ENCODE assay signal across 14 mouse cellular contexts in the genomic region with DNA sequence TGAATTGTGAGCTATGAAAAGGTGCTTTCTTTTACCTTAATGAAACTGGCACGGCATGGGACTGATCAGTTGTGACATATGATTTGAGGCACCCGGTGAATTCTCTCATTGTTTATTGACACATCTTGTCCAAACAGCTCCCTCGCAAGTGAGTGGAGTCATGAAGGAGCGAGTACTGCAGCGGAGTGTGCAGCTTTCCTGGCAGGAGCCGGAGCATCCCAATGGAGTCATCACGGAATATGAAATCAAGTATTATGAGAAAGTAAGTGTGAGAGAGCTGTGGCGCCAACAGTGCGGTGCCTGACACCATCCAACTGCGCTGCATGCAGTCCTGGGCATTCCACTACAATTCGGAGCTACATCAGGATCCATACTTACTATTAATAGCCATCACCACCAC.
DNase-seq lines count a peak whose midpoint lies in the region; ATAC-seq lines count a peak whose summit lies in the region.
"Had no signal": no experiment of that assay in that cellular context is flagged by ENCODE, and none has a peak within 500 bp of the region (broad histone marks: within the 10 kb centered on the region; RNA-seq: fewer than 3 reads in every experiment).

No protein-coding gene starts in this region.

- H3K4me3 ChIP-seq in forebrain, embryonic 16.5 days (replicated peaks; ENCODE audit: low read length), result peak overlapping the region; percentile 26
- no peak overlapping the region for H3K4me3 ChIP-seq in midbrain, embryonic 16.5 days (ENCODE audit: low read depth, low read length)

- H3K9ac ChIP-seq in forebrain, embryonic 16.5 days (replicated peaks; ENCODE audit: low read depth, low read length), result no peak overlapping the region
- H3K9ac ChIP-seq in midbrain, embryonic 16.5 days (ENCODE audit: low read depth, low read length), result no peak overlapping the region

- no peak overlapping the region for H3K27ac ChIP-seq in forebrain, embryonic 16.5 days (ENCODE audit: low read length)
- no peak overlapping the region for H3K27ac ChIP-seq in midbrain, embryonic 16.5 days (ENCODE audit: low read length)

- peaks cover 9% of the 10 kb centered on the region for H3K4me1 ChIP-seq in forebrain, embryonic 16.5 days (replicated peaks; ENCODE audit: control insufficient read depth, insufficient read depth, low read length)
- peaks cover 7% of the 10 kb centered on the region for H3K4me1 ChIP-seq in midbrain, embryonic 16.5 days (ENCODE audit: control insufficient read depth, insufficient read depth, low read length)

- H3K9me3 ChIP-seq in forebrain, embryonic 16.5 days (ENCODE audit: control insufficient read depth, low read length), result no peaks in the 10 kb centered on the region
- H3K9me3 ChIP-seq in midbrain, embryonic 16.5 days (replicated peaks; ENCODE audit: control insufficient read depth, low read length, poor library complexity, severe bottlenecking), result no peaks in the 10 kb centered on the region

- WGBS in forebrain, embryonic 16.5 days, result 7% methylated on average over 11 of the region's 11 CpGs
- WGBS in midbrain, embryonic 16.5 days, result 56% methylated on average over 11 of the region's 11 CpGs

- no peak for DNase-seq in frontal cortex, postnatal 10 days (ENCODE audit: low spot score in 2 of 2)
- DNase-seq in brain, adult 2 months (ENCODE audit: low read depth, low spot score), result peak; percentile 30
- DNase-seq in Muller cell, postnatal 12 days (ENCODE audit: inconsistent ontology term), result no peak
- no peak for DNase-seq in embryo, embryonic 10.5 days (ENCODE audit: low spot score)
- no peak for DNase-seq in urinary bladder, postnatal 36 days (ENCODE audit: low spot score in 2 of 2)
- DNase-seq: heart, adult 18-20 months; heart, postnatal 4 days; kidney, adult 8-10 months; liver; thymus, postnatal 14 days had no signal

- peak; percentile 61 for ATAC-seq in frontal cortex, adult (ENCODE audit: low TSS enrichment)
- peak; percentile 81 for ATAC-seq in forebrain, embryonic 16.5 days
- ATAC-seq in midbrain, embryonic 16.5 days, result peak; percentile 71
- ATAC-seq: lung, postnatal 0 days had no signal

- no peaks in the 10 kb centered on the region for H3K36me3 ChIP-seq in forebrain, embryonic 16.5 days (ENCODE audit: control insufficient read depth, insufficient read depth)
- no peaks in the 10 kb centered on the region for H3K36me3 ChIP-seq in midbrain, embryonic 16.5 days (ENCODE audit: control insufficient read depth, insufficient read depth, low read length)

- peak overlapping the region; percentile 53 for H3K4me2 ChIP-seq in forebrain, embryonic 16.5 days (ENCODE audit: low read length)
- H3K4me2 ChIP-seq in midbrain, embryonic 16.5 days (ENCODE audit: low read length), result peak overlapping the region; percentile 45

- no peaks in the 10 kb centered on the region for H3K27me3 ChIP-seq in forebrain, embryonic 16.5 days (replicated peaks; ENCODE audit: control insufficient read depth, insufficient read depth, low read length)
- no peaks in the 10 kb centered on the region for H3K27me3 ChIP-seq in midbrain, embryonic 16.5 days (ENCODE audit: control insufficient read depth, insufficient read depth, low read depth, low read length)
